Mouse (Mus musculus) bone marrow macrophage, adult 2 months (primary cell): ENCODE data around the gene Bpifa5.

Source experiments
- CTCF ChIP-seq: IDR thresholded peaks from 2 replicates; pipeline ENCODE4 v1.5.1; 2012; ENCODE audit warnings: low read depth, mild to moderate bottlenecking, low read length, moderate library complexity
- POLR2A ChIP-seq: IDR thresholded peaks from 2 replicates; pipeline ENCODE4 v1.6.1; 2012; ENCODE audit warnings: mild to moderate bottlenecking, low read depth, low read length, borderline replicate concordance

DNA sequence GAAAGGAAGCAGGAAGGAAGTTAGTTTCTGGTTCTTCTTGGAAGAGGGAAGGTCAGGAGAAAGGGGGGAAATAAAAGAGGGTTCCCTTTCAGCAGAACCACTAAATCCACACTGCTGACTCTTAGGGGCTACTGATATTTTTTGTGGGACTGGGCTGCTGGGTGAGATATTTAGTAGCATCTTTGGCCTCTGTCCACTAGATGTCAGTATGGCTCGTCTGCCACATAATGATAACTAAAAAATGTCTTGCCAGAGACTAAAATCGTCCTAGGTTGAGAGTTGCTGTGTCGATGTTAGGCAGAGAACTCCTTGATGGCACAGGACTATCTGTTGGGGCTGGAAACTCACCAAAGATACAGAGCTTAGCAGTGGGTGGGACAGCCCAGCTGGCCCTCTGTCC lies 46.7 kb downstream of the Bpifa5 start:
- TF ChIP-seq POLR2A (no peak), CTCF (peak; percentile 23; the same call in 1 of the 2 replicates)
